Mouse (Mus musculus) layer of hippocampus, adult 9-11 months (tissue): ENCODE data around the gene Sppl2a.
"Not testable (repeated sequence)": the region's sequence is repeated elsewhere in the genome, so short reads cannot be mapped to it uniquely, and the experiment has no call there.

Source experiments
- DNase-seq: peaks from one replicate; pipeline ENCODE4 v3.0.0; 2022

Gene Sppl2a

DNA sequence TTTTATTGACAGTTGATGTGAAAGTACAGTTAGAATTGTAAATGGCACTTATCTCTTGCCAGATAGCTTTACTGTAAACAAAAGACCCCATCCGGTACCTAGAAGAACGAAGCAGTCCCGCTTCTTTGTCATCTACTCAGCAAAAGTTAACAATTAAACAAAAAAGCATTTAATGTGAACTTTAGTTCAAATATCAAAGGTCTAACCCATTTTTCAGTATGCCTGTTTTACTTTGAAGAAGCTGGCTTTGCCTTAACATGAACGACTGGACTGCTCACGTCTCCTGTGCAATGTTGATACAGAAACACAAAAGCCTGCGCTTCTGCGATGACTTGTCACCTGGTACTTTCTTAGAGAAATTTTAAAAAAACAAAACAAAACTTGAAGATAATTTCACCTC lies 40.7 kb downstream of the Sppl2a start:
- DNase-seq = no peak

DNA sequence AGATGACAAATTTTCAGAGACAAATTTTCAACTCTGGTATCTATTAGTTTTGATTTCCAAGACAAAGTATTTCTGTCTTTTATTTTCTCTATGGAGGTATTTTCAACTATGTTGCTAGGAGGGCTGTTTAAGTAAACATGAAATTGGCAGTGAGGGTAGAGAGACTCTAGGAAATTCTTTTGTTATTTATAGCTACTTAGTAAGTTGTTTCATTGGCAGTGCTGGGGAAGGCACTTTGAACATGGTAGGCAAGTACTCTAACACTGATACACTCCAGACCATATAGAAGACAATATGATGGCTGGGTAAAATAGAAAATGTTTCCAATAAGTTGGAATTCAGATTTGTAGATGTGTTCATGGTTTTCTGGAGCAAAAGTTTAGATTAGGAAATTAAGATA lies 41.3 kb downstream of the Sppl2a start:
- no peak for DNase-seq

DNA sequence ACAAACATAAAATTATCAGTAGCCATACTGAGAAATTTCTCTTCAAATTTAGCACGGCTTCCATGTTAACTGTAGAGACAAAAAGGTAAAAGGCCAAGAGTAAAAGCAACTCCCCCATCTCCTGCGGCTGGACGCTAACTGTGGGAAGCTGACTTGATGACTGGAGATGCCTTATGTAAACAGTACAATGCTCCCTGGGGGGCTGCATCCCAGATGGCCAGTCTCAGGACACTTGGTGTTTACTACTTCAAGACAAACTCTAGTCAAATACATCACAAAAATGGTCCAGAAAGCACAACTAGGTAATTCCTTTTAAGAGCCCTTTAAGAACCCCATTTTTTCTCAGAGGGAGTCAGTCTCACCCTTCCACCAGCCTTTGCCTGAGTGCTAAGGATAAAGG lies 45.9 kb downstream of the Sppl2a start:
- DNase-seq = no peak

DNA sequence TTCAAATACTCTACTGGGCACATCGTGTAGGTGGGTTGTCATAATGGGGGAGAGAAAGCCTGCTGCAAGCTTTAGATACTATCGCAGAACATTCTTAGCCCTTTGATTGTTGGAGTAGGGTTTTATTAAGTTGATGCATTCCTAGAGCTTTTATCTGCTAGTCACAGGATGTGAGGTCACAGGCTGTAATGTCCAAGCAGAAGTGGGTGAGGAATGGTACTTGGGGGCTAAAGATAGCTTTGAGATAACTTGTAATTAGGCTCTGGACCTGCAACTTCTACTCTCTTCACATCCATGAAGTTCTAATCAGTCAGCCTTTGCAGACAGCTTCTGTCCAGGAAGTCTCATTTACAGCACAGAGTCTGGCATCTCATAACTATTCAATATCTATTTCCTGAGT lies 47.2 kb downstream of the Sppl2a start:
- DNase-seq = no peak

DNA sequence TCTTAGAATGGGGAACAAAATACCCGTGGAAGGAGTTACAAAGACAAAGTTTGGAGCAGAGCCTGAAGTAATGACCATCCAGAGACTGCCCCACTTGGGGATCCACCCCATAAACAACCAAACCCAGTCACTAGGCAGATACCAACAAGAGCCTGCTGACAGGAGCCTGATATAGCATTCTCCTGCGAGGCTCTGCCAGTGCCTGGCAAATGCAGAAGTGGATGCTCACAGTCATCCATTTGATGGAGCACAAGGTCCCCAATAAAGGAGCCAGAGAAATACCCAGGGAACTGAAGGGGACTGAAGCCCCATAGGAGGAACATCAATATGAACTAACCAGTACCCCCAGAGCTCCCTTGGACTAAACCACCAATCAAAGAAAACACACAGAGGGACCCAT lies 50.3 kb downstream of the Sppl2a start:
- not testable (repeated sequence) for DNase-seq

DNA sequence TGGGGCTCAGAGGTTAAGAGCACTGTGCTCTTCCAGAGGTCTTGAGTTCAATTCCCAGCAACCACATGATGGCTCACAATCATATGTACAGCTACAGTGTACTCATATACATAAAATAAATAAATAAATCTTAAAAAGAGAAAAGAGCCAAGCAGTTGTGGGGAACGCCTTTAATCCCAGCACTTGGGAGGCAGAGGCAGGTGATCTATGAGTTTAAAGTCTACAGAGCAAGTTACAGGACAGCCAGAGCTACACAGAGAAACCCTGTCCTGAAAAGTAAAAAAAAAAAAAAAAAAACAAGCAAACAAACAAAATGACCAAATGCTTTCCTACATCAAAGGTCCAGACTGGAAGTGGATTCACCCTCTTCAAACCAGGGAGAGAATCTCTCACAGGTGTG lies 55.0 kb downstream of the Sppl2a start:
- DNase-seq = no peak

DNA sequence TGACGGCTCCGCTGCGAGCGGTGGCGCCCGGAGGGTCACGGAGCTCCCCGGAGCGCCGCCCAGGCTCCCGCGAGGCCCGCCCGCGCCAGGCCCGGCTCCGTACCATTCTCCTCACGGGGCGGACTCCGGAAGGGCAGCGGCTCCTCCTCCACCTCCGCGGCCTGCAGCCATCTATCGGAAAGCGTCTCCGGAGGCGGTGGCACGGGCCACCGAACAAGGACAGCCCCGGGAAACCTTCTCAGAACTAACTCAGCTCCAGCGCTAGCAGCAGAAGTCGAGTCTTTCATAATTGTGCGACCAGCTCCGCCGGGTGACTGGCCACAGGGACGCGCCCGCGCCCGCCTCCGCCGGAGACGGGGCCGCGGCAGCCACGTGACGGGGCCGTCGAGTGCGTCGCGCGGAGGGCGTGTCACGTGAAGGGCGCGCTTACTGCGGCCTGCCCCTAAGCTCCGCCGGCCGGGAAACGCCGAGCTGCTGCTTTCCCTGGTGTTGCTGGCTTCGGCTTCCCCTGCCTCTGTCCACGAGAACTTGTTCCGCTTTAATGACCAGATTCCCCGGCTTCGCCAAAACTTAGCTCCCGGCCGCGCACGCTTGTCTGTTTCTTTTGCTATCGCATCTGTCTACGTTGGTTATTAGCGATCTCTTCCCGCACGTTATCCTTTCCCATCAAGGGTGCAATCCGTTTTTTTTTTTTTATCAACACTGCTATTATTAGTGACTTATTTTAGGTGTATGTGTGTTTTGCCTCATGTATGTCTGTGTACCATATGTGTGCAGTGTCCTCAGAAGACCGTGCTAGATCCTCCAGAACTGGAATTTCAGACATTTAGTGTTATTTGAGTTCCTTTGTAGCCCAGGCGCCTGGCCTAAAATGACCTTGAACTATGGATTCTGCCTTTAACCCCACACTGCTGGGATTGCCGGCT lies 56.9 kb downstream of the Sppl2a start, which contains the start of gene Trpm7:
Gene Trpm7, minus strand, starts transcription at position 360 of the 926 bp plus-strand sequence.
- peak; percentile 93 for DNase-seq

DNA sequence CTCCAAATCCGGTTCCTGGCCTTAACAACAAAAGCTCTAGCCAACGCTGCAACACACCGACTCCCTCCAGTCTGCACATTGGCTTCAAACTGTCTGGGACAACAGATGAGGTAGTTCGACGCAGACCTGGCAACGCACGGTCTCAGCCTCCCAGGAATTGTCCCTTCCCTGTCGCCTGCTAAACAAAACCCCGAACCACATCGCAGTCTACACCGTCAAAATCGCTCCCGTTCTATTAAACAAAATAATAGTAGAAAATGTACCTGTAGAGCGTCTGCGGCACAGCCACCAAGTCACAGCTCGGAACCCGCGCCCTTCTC lies 57.6 kb downstream of the Sppl2a start:
- peak; percentile 25 for DNase-seq

DNA sequence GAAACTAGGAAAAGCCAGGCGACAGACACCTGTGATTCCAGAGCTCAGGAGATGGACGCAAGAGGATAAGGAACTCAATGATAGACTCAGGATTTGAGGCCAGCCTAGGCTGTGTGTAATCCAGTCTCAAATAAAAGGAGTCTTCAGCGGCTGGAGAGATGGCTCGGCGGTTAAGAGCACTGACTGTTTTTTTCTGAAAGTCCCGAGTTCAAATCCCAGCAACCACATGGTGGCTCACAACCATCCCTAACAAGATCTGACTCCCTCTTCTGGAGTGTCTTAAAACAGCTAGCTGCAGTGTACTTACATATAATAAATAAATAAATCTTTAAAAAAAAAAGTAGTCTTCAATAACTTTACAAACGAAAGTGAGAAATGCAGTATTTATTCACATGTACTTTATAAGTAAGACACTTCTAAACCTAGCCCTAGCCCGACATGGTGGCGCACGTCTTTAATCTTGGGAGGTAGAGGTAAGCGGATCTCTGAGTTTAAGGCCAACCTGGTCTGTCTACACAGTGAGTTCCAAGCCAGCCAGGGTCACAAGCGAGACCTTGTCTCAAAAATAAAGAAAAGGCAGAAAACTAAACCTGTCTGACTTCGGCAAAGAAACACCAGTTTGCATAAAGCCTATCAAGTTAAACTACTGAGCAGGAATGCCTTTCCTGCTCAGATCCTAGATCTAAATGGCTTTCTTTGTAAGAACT lies 58.1 kb downstream of the Sppl2a start:
- no peak for DNase-seq

DNA sequence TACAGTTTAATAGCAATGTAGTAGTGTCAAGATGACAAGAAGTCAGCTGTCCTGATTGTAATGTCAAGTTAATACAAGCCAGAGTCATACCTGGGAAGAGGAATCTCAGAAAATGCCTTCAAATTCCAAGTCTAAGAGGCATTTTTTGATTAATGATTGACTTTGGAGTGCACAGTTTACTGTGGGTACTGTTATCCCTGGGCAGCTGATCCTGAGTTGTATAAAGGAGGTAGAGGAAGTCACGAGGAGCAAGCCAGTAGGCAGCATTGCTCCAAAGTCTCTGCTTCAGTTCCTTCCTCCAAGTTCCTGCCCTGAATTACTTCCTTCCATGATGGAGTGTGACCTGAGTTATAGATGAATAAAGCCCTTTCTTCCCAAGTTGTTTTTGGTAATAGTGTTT lies 66.7 kb downstream of the Sppl2a start:
- no peak for DNase-seq

DNA sequence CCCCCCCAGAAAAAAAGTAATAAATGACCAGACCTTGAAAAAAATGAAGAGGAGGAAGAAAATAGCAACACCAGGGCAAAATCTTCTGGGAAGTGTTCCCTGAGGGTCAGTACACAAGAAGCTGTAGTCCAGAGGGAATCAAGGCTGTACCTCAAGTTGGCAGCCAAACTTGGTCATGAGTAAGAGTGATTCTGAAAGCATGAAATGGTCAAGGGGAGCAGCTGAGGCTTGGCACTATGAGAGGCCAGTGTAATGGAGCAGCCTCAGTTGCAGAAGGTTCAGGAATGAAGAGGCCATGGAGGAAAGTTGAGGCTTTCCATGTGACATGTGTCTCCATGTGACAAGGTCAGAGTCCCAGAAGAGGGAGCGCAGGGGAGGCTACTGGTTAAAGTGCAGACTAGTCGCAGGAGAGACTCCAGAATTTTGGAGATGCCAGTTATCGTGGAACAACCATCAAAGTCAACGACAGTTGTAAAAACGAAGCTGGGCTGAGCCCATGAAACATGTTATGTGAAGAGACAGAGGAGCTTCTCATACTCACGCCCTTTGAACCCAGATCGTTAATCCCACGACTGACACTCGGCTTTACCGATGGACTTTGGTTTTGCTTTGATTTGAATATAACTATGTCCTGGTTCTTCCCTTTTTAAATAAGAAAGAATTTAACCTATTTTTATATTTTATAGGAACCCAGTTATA lies 67.4 kb downstream of the Sppl2a start:
- DNase-seq = no peak

DNA sequence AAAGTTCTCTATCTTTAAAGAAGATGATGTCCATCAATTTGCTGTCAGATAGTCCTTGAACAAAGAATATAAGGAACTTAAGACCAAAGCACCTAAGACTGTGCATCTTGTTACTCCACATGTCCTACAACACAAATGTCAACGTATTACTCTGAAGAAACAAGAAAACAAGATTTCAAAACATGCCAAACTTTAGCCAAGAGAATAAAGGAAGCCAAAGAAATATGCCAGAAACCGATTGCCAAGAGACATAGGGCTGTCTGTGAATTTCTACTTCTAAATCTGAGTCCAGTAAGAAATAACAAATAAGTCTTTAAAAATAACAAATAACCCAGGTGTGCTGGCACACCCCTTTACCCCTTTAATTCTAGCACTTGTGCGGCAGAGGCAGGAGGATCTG lies 68.0 kb downstream of the Sppl2a start:
- DNase-seq = no peak

DNA sequence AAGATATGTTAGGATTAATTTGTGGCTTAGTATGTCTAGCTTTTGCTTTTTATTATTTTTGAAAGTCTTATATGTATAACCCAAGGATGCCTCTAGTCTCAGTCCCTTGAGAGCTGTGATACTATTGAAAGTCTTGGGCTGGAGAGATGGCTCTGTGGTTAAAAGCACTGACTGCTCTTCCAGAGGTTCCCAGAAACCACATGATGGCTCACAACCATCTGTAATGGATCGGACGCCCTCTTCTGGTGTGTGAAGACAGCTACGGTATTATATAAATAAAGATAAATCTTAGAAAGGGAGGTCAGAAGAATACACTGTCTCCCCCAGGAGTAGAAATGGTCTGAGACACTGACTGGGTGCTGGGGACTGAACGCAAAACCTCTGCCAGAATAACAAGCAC lies 88.3 kb downstream of the Sppl2a start:
- no peak for DNase-seq
